Mouse (Mus musculus) intestine, embryonic 16.5 days (tissue): ENCODE measurements around the gene Iqcn. TPM values are rescaled to one million over a fixed set of nuclear protein-coding genes. Genes with fewer than 3 reads are reported as not detected.

Experiments used
- ATAC-seq: fragments of 200-750 bp; cut with Nextera tagmentation; 2 replicates; pipeline ENCODE4 v1.8.0; 2017; ENCODE audit warnings: moderate TSS enrichment, moderate library complexity
- H3K27ac ChIP-seq: fragments of 300-500 bp; sonication (generic); 2 replicates; pipeline ENCODE4 v1.5.1; 2014; ENCODE audit warnings: mild to moderate bottlenecking, low read length
- H3K27me3 ChIP-seq: fragments of 300-500 bp; sonication (generic); replicated peaks from 2 replicates; pipeline ENCODE4 v1.6.1; 2014; ENCODE audit warnings: low read length, control low read depth, mixed read lengths; ENCODE audit not compliant: control insufficient read depth, insufficient read depth
- H3K36me3 ChIP-seq: fragments of 300-500 bp; sonication (generic); 2 replicates; pipeline ENCODE4 v1.6.1; 2014; ENCODE audit warnings: low read length, control low read depth; ENCODE audit not compliant: control insufficient read depth, insufficient read depth
- H3K4me1 ChIP-seq: fragments of 300-500 bp; sonication (generic); 2 replicates; pipeline ENCODE4 v1.6.1; 2014; ENCODE audit warnings: low read length, control low read depth, mixed read lengths; ENCODE audit not compliant: control insufficient read depth, insufficient read depth
- H3K4me2 ChIP-seq: fragments of 300-500 bp; sonication (generic); 2 replicates; pipeline ENCODE4 v1.6.1; 2014; ENCODE audit warnings: low read depth, low read length, control low read depth
- H3K4me3 ChIP-seq: fragments of 300-500 bp; sonication (generic); 2 replicates; pipeline ENCODE4 v1.5.1; 2014; ENCODE audit warnings: mild to moderate bottlenecking, low read length
- H3K9ac ChIP-seq: fragments of 300-500 bp; sonication (generic); 2 replicates; pipeline ENCODE4 v1.6.1; 2014; ENCODE audit warnings: low read depth, low read length
- H3K9me3 ChIP-seq: fragments of 300-500 bp; sonication (generic); 2 replicates; pipeline ENCODE4 v1.6.1; 2016; ENCODE audit warnings: low read length, control low read depth; ENCODE audit not compliant: control insufficient read depth
- WGBS: fragments of 180-500 bp; shearing (Covaris S2); extraction: QIAGEN DNeasy Blood & Tissue Kit; methylation state at CpG from one replicate; pipeline ENCODE4 v1.1.7; 2014; 5-methylcytosine and 5-hydroxymethylcytosine counted together
- polyA plus RNA-seq: library from polyadenylated mRNA; unstranded; fragments of >200 nt; fragmentation: Nextera tagmentation; extraction: Ambion mirVana; gene quantifications from 2 replicates; pipeline ENCODE4 v1.2.1, GENCODE M21; 2015

Iqcn gene
- polyA plus RNA-seq, 1 experiment from 2014 or later, result not detected

DNA sequence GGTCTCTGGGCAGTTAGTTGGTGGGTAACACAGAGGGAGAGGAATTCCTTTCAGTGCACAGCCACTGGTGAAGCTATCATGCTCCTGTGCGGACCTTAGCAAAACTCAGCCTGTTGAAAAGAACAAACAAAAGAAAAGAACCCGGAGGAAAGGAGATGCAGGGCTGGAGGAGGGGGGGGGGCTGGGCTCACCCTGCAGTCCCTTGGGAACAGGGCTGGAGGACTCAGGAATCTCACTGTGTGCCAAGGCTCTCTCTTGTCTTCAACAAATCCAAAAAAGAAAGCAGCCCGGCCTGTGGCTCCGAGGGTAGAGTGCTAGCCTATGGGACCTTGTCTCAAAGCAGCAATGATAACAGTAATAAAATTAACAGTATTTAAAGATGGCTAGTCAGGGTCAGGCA lies 39.6 kb upstream of the Iqcn start:
- Histone ChIP-seq H3K27ac (no peak overlapping the region), H3K4me1 (peaks cover 17% of the 10 kb centered on the region), H3K27me3 (no peaks in the 10 kb centered on the region), H3K36me3 (no peaks in the 10 kb centered on the region), H3K9me3 (no peaks in the 10 kb centered on the region), H3K4me3 (no peak overlapping the region), H3K4me2 (no peak overlapping the region), H3K9ac (peak overlapping the region; percentile 2; the same call in 1 of the 2 replicates)
- 35% methylated on average over 4 of the region's 4 CpGs for WGBS
- ATAC-seq, result no peak

DNA sequence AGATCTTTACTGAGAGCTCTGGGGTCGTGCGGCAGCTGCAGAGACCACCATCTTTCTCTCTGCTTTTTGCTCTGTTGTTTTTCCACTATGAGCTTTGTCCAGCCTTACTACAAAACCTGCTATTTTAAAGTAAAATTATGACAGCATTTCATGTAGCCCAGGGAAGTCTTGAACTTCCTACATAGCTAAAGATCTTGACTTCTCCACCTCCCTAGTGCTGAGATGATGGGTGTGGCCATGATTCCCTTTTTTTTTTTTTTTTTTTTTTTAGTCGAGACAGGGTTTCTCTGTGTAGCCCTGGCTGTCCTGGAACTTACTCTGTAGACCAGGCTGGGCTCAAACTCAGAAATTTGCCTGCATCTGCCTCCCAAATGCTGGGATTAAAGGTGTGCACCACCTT lies 38.6 kb upstream of the Iqcn start:
- no peak for ATAC-seq
- H3K9me3 ChIP-seq, result no peaks in the 10 kb centered on the region
- H3K27ac ChIP-seq, result no peak overlapping the region
- H3K9ac ChIP-seq, result no peak overlapping the region
- WGBS, result 76% methylated on average over 3 of the region's 3 CpGs
- H3K36me3 ChIP-seq, result no peaks in the 10 kb centered on the region
- peaks cover 14% of the 10 kb centered on the region for H3K4me1 ChIP-seq
- H3K4me2 ChIP-seq, result no peak overlapping the region
- no peaks in the 10 kb centered on the region for H3K27me3 ChIP-seq
- no peak overlapping the region for H3K4me3 ChIP-seq

DNA sequence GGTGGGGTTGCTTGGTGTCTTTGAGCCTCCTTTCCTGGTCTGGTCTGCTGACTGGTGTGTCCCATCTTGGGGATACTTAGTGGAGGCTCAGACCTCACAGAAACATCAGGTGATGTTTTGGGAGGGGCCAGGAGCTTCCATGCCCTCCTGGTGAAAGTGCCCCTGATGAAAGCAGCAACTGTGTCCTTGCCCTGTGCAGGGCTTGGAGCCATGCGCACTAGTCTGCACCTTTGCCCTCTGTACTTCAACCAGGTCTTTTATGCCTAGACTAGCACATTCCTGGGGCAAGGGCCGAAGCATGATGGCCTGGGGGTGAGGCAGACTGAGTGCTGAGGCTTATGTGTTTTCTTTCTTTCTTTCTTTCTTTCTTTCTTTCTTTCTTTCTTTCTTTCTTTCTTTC lies 37.7 kb upstream of the Iqcn start:
- Histone ChIP-seq H3K9me3 (no peaks in the 10 kb centered on the region), H3K27ac (peak overlapping the region; percentile 58), H3K4me2 (no peak overlapping the region), H3K4me1 (peaks cover 7% of the 10 kb centered on the region), H3K4me3 (no peak overlapping the region), H3K27me3 (no peaks in the 10 kb centered on the region), H3K9ac (no peak overlapping the region), H3K36me3 (no peaks in the 10 kb centered on the region)
- peak; percentile 86 for ATAC-seq
- 60% methylated on average over 2 of the region's 2 CpGs for WGBS

DNA sequence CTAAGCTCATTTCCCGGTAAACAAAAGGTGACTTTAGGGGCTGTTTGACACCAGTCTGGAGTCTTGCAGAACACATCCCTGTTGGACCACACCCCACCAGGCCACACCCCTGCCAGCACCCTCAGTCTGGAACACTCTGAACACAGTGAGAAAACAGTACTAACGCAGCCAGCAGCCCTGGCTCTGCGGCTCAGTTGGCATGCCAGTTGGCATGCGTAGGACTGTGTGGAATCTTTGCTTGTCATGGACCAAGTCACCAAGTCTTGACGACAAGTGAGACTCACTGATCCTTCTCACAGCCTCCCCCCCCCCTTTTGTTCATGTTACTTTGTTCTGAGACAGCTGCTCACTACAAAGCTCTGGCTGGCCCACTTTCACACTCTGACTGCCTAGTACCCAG lies 36.2 kb upstream of the Iqcn start:
- 67% methylated on average over 5 of the region's 5 CpGs for WGBS
- Histone ChIP-seq H3K4me1 (peaks cover 6% of the 10 kb centered on the region), H3K9ac (no peak overlapping the region), H3K27ac (peak overlapping the region; percentile 23; the same call in 1 of the 2 replicates), H3K4me2 (no peak overlapping the region), H3K9me3 (no peaks in the 10 kb centered on the region), H3K27me3 (no peaks in the 10 kb centered on the region), H3K4me3 (no peak overlapping the region), H3K36me3 (no peaks in the 10 kb centered on the region)
- ATAC-seq, result peak; percentile 54; the same call in 1 of the 2 replicates

DNA sequence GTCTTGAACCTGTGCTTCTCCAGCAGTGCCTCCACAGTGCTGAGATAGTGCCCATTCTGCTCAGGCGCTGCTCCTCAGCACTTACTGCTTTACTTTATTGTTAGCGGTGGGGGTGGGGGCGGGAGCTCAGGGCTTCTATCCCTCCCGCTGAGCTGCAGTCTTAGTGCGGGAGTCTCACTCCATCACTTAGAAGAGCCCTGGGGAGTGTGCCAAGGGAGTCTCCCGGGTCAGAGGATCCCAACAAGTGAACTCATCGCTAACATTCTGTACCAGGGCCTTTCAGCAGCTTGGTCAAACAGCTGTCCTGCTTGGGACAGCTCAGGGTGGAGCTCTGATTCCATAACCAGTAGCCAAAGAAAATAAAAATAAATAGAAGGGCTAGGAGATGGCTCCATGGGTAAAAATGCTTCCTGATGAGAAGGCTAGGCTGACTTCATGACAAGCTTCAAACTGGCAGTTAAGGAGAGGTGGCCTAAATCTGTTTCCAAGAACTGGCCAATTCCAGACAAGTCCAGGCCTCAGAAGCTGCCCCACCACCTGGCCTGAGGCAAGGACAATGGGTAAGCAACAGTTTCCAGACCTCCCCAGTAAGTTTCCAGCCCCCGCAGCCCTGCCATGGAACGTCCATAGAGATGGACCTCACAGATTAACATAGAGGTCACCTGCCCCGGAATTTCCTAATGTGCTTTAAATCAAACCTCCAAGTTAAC lies 31.5 kb upstream of the Iqcn start:
- Histone ChIP-seq H3K36me3 (peaks cover 3% of the 10 kb centered on the region; the same call in 1 of the 2 replicates), H3K9ac (peak overlapping the region; percentile 24; the same call in 1 of the 2 replicates), H3K27me3 (no peaks in the 10 kb centered on the region), H3K9me3 (no peaks in the 10 kb centered on the region), H3K4me1 (peaks cover 24% of the 10 kb centered on the region), H3K4me2 (no peak overlapping the region), H3K27ac (no peak overlapping the region), H3K4me3 (no peak overlapping the region)
- 70% methylated on average over 10 of the region's 10 CpGs for WGBS
- ATAC-seq, result no peak

DNA sequence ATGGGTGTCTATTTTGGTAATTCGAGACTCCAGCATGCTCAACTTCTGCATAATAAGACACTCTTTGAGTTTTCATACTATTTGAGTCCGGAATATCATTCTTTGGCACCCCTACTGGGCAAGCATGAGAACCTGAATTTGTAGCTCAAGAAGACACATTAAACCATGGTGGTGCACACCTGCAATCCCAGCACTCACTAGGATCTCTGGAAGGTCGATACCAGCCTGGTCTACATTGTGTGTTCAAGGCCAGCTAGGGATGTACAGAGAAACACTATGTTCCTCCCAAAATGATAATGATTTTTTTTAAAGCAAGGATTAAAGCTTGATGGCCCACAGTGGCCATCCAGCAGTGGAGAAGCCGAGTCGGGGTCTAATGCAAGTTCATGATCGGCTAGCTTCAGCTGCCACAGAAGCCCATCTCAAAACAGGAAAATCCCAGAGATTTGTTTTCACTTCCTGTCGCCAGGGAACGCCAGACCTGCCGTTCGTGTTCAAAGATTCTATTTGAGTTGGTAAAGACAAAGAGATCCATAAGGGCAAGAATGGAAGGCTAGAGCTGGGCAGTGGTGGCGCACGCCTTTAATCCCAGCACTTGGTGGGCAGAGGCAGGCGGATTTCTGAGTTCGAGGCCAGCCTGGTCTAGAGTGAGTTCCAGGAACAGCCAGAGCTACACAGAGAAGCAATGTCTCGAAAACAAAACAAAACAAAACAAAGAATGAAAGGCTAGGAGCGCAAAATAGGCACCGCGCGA lies 30.8 kb upstream of the Iqcn start:
- H3K4me1 ChIP-seq, result peaks cover 20% of the 10 kb centered on the region
- peak; percentile 15; the same call in 1 of the 2 replicates for ATAC-seq

DNA sequence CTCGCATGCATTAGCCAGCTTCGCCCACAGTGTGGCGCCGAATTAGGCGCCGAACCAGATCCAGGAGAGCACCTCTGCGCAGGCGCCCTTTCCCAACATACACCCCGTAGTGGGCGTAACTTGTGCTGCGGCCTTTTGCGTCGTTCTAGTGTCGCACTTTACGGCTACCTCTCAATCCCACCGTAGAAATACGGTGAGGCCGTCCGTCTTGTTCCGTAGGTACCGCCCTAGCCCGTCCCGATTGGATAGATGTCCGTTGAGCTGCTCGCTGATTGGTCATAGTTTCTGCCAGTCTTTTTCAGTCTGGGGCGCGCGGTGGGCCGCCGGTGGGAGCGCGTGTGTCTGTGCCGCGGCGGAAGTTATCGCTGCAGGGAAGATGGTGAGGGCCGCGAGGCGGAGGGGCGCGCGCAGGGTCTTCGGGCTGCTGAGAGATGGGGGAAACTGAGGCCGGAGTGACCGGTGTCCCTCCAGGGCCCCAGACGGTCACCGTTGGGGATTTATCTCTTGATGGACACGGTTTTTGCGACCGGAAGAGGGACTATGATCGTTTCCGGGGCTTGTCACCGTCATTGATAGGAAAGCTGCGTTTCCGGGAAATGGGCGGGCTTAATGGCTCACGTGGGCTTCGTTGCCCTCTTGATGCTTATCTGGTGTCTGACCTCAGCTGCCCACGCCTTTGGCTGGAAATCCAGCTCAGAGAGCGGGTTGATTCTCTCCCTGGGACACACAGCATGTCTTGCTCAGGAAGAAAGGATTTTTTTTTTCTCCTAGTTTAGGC lies 30.0 kb upstream of the Iqcn start, which contains the start of gene Lsm4:
Gene Lsm4 (plus strand): TSS at position 170 of the 778 bp plus-strand sequence.
- H3K9ac ChIP-seq, result peak within 1 kb of the TSS; percentile 84
- no peaks in the 10 kb centered on the region for H3K9me3 ChIP-seq
- H3K4me3 ChIP-seq, result peak within 1 kb of the TSS; percentile 72
- peaks cover 6% of the 10 kb centered on the region; the same call in 1 of the 2 replicates for H3K36me3 ChIP-seq
- H3K27me3 ChIP-seq, result no peaks in the 10 kb centered on the region
- WGBS, result under 1% methylated on average over 60 of the region's 60 CpGs
- H3K4me1 ChIP-seq, result peaks cover 20% of the 10 kb centered on the region
- ATAC-seq, result peak; percentile 97
- peak within 1 kb of the TSS; percentile 87 for H3K4me2 ChIP-seq
- peak within 1 kb of the TSS; percentile 95 for H3K27ac ChIP-seq

More for the DNA sequence above, 30.8 kb upstream of the Iqcn start:
- Histone ChIP-seq H3K27ac (peak overlapping the region; percentile 73; the same call in 1 of the 2 replicates), H3K4me3 (peak overlapping the region; percentile 41), H3K9ac (peak overlapping the region; percentile 68), H3K9me3 (no peaks in the 10 kb centered on the region), H3K27me3 (no peaks in the 10 kb centered on the region), H3K36me3 (peaks cover 3% of the 10 kb centered on the region; the same call in 1 of the 2 replicates), H3K4me2 (peak overlapping the region; percentile 55)
- WGBS, result 37% methylated on average over 19 of the region's 19 CpGs

DNA sequence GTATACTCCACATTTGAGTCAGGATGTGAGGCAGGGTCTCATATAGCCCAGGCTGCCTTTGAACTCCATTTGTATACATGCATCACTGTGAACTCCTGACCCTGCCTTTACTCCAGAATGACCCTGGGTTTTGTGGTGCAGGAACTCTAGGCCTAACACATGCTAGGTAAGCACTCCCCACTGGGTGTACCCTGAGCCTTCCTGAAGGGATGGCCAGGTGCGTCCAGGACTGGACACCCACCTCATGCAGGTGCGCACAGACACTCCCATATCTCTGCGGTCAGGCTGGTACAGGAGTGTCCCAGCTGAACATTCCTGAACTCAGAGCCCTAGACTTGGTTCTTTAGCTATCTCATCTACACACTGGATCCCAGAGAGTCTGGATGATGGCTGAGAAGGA lies 29.1 kb upstream of the Iqcn start:
- Histone ChIP-seq H3K27ac (peak overlapping the region; percentile 95), H3K9ac (peak overlapping the region; percentile 84), H3K36me3 (peaks cover 6% of the 10 kb centered on the region; the same call in 1 of the 2 replicates), H3K4me1 (peaks cover 23% of the 10 kb centered on the region), H3K4me3 (peak overlapping the region; percentile 72), H3K4me2 (peak overlapping the region; percentile 87), H3K9me3 (no peaks in the 10 kb centered on the region), H3K27me3 (no peaks in the 10 kb centered on the region)
- ATAC-seq, result 0 out of 2 replicates have a peak, but pooled peaks have one; percentile 6
- 62% methylated on average over 3 of the region's 3 CpGs for WGBS
